Mouse (Mus musculus) ES-E14 (cell line): ENCODE data around the gene 1700030K09Rik. TPM values are rescaled to one million over a fixed set of nuclear protein-coding genes. Genes with fewer than 3 reads are reported as not detected.

Source experiments
- DNase-seq: peaks from one replicate; pipeline ENCODE4 v3.0.0-alpha.2; 2013; ENCODE audit warnings: low read depth, low spot score
- H3K27ac ChIP-seq: 2 replicates; pipeline ENCODE4 v1.5.1; 2012; ENCODE audit warnings: low read depth, mild to moderate bottlenecking, low read length, moderate library complexity, mixed read lengths; ENCODE audit not compliant: poor library complexity, insufficient read depth, severe bottlenecking
- H3K36me3 ChIP-seq: 2 replicates; pipeline ENCODE4 v1.6.1; 2012; ENCODE audit warnings: mild to moderate bottlenecking, low read length, moderate library complexity, mixed read lengths; ENCODE audit not compliant: control insufficient read depth, poor library complexity, insufficient read depth, severe bottlenecking
- H3K4me1 ChIP-seq, 2 experiments: fragments of 150-350 bp in 1 of 2; sonication (generic) in 1 of 2; 2 replicates each; pipeline ENCODE4 v1.6.1; 2012; ENCODE audit warnings: low read length in 2 of 2, mild to moderate bottlenecking in 1 of 2, mixed read lengths in 1 of 2; ENCODE audit not compliant: control insufficient read depth in 2 of 2, insufficient read depth in 2 of 2, poor library complexity in 1 of 2
- H3K4me3 ChIP-seq, 2 experiments: fragments of 150-350 bp in 1 of 2; sonication (generic) in 1 of 2; 2 replicates each; pipeline ENCODE4 v1.5.1; 2012; ENCODE audit warnings: low read length in 2 of 2, low read depth in 1 of 2, mild to moderate bottlenecking in 1 of 2, mixed read lengths in 1 of 2; ENCODE audit not compliant: insufficient read depth in 1 of 2, poor library complexity in 1 of 2, severe bottlenecking in 1 of 2
- H3K9ac ChIP-seq: 2 replicates; pipeline ENCODE4 v1.6.1; 2012; ENCODE audit warnings: low read depth, mild to moderate bottlenecking, low read length, mixed read lengths; ENCODE audit not compliant: poor library complexity, insufficient read depth, severe bottlenecking
- H3K9me3 ChIP-seq: fragments of 150-350 bp; sonication (generic); 2 replicates; pipeline ENCODE4 v1.6.1; 2012; ENCODE audit warnings: low read depth, mild to moderate bottlenecking, low read length; ENCODE audit not compliant: control insufficient read depth, insufficient read depth
- CHD2 ChIP-seq: IDR thresholded peaks from 2 replicates; pipeline ENCODE4 v1.6.1; 2014; ENCODE audit warnings: mild to moderate bottlenecking, low read depth, low read length, inconsistent platforms
- HCFC1 ChIP-seq: IDR thresholded peaks from 2 replicates; pipeline ENCODE4 v1.6.1; 2012; ENCODE audit warnings: low read length, inconsistent platforms, borderline replicate concordance; ENCODE audit not compliant: insufficient read depth
- MAFK ChIP-seq: IDR thresholded peaks from 2 replicates; pipeline ENCODE4 v1.6.1; 2014; ENCODE audit warnings: mild to moderate bottlenecking, low read depth, low read length, inconsistent platforms; ENCODE audit not compliant: insufficient read depth
- ZC3H11A ChIP-seq: IDR thresholded peaks from 2 replicates; pipeline ENCODE4 v1.6.1; 2012; ENCODE audit warnings: low read depth, mild to moderate bottlenecking, inconsistent platforms, low read length, borderline replicate concordance
- ZNF384 ChIP-seq: IDR thresholded peaks from 2 replicates; pipeline ENCODE4 v1.6.1; 2012; ENCODE audit warnings: low read depth, low read length, inconsistent platforms
- in situ Hi-C, 2 experiments: fragments of 600-800 bp; cut with MboI; formaldehyde crosslinking; loops; one replicate each; pipeline ENCODE4 v1.15.1; 2025; ENCODE audit warnings: low sequenced_read_pairs in 2 of 2, inconsistent platforms in 1 of 2; ENCODE audit not compliant: unreplicated experiment in 2 of 2
- total RNA-seq: library from RNA; depleted of rRNA; stranded (reverse); fragments of 300-350 nt; gene quantifications from 2 replicates; pipeline ENCODE4 v1.2.3, GENCODE M21; 2012

1700030K09Rik gene
- total RNA-seq, 1 experiment: 9.0 TPM

DNA sequence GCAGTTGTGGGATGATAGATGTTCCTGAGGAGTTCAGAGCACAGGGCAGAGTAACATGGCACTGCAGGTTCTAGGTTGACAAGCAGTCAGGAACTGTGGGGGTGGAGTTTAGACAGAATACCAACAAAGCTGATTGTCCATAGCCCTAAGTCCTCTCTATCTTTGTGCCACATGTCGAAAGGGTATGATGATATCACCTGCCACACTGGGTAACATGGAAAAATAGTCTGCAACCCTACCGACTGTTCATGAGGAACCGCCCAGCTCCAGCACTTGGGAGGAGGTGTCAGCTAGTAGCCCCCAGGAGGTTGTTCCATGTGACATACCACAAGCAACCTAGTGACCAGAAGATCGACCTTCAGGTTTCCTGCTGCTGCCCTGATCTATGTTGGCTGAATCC, 54.8 kb downstream of the 1700030K09Rik start:
- Histone ChIP-seq H3K9ac (no peak overlapping the region), H3K9me3 (no peaks in the 10 kb centered on the region), H3K27ac (no peak overlapping the region), H3K36me3 (peaks cover 26% of the 10 kb centered on the region), H3K4me3 (no peak overlapping the region), H3K4me1 (peaks cover 6 to 10% of the 10 kb centered on the region in 2 experiments; a peak in 3 of 4 replicates)
- TF ChIP-seq CHD2 (no peak), HCFC1 (no peak), MAFK (no peak), ZC3H11A (no peak), ZNF384 (no peak)
- in situ Hi-C loops: no loop called here
- DNase-seq: no peak

DNA sequence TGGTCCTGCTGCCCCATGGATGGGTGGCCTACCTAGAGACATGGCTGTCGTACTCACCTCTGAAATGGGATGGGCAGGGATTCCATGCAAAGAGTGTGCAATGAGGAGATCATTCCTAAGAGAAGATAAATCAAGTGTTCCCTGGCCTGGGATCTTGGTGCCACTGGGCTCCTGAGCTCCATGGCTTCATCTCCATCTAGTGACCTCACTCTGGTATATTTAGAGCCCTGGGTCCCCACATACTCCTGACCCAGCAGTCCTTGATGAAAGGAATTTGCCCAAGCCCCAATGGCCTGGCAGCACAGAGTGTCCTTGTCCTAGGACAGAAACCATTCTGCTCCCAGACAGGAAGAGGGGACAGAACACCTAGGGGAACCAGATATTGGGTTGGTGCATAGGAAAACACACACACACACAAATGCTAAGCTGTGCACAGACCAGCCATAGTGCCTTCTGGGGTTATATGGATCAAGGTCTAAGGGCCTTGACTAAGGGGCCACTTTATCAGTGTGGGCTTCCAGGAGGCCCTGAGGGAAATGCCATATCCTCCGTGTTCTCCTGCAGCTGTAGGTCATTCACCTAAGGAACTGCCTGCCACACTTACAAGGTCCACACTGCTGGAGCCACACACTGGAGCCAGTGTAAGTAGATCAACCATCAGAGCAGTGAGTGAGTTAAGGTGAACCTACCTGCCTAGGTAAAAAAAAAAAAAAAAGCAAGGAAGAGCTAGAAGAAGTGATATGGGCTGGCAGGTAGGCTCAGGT, 56.0 kb downstream of the 1700030K09Rik start:
- peaks cover 6 to 10% of the 10 kb centered on the region in 2 experiments; a peak in 3 of 4 replicates for H3K4me1 ChIP-seq
- TF ChIP-seq MAFK (no peak), ZNF384 (no peak), CHD2 (no peak), ZC3H11A (no peak), HCFC1 (no peak)
- H3K36me3 ChIP-seq: peaks cover 26% of the 10 kb centered on the region
- H3K9me3 ChIP-seq: no peaks in the 10 kb centered on the region
- no peak overlapping the region for H3K9ac ChIP-seq
- in situ Hi-C loops: no loop called here
- no peak for DNase-seq
- H3K4me3 ChIP-seq: no peak overlapping the region
- H3K27ac ChIP-seq: no peak overlapping the region

DNA sequence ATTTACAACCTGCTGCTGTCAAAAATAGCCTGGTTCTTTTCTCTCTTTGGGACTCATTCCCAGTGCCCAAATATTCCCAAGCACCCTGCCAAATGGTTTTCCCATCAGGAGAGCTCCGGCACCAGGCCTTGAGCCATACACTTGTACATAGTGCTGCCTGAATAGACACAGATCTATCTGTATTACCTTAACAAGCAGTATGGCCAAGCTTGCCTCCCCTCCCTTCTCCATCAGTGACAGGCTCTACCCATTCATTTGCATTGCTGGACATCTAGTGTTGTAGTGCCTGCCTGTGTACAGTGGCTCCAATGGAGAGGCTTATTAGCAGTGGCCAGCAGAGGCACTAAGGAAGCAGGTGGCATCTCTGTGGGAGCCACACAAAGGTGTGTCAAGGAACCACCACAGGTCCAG, 56.8 kb downstream of the 1700030K09Rik start:
- in situ Hi-C loops: no loop called here
- TF ChIP-seq CHD2 (no peak), MAFK (no peak), ZC3H11A (no peak), HCFC1 (no peak), ZNF384 (no peak)
- DNase-seq: no peak

DNA sequence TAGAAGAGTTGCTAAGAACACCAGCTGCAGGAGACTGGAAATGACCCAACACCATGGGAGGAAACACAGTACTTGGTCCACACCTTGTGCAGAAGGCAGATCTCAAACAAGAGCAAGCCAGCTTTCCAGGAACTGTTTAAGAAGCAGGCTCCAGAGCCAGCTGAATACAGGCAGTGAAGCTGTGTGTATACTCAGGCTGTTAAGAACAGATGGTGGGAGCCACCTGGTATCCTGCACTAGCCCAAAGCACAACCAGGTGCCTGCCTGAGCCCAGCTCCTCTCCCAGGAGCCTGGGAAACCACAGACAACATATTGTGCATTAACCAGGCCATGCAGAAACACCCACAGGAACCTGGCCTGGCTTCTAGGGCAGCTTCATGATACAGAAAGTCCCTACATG, 60.5 kb downstream of the 1700030K09Rik start:
- Histone ChIP-seq H3K36me3 (no peaks in the 10 kb centered on the region), H3K9me3 (no peaks in the 10 kb centered on the region), H3K9ac (no peak overlapping the region), H3K4me3 (no peak overlapping the region), H3K27ac (no peak overlapping the region), H3K4me1 (peaks cover 2 to 6% of the 10 kb centered on the region in 2 experiments; a peak in 2 of 4 replicates)
- DNase-seq: no peak
- TF ChIP-seq MAFK (no peak), CHD2 (no peak), ZC3H11A (no peak)
- in situ Hi-C loops: no loop called here

More for the DNA sequence above, 56.8 kb downstream of the 1700030K09Rik start:
- H3K4me3 ChIP-seq: no peak overlapping the region
- no peak overlapping the region for H3K9ac ChIP-seq
- H3K9me3 ChIP-seq: no peaks in the 10 kb centered on the region
- no peak overlapping the region for H3K27ac ChIP-seq
- H3K4me1 ChIP-seq: peaks cover 6 to 8% of the 10 kb centered on the region in 2 experiments; a peak in 2 of 4 replicates
- H3K36me3 ChIP-seq: peaks cover 18% of the 10 kb centered on the region
